Mouse (Mus musculus) heart, postnatal 0 days (tissue): ENCODE data around the gene Ddx19a. TPM values are rescaled to one million over a fixed set of nuclear protein-coding genes. Genes with fewer than 3 reads are reported as not detected.
A peak's percentile ranks its signal among the peaks of the same experiment; 100 is the strongest.

Experiments
- ATAC-seq: fragments of 200-750 bp; cut with Nextera tagmentation; 2 replicates; pipeline ENCODE4 v1.8.0; 2017; ENCODE audit warnings: low read depth, moderate number of reproducible peaks, moderate library complexity; ENCODE audit not compliant: insufficient read depth
- DNase-seq: peaks from one replicate; pipeline ENCODE4 v3.0.0-alpha.2; 2016; ENCODE audit warnings: low spot score
- H3K27ac ChIP-seq: fragments of 300-500 bp; sonication (generic); 2 replicates; pipeline ENCODE4 v1.5.1; 2014; ENCODE audit warnings: low read depth, mild to moderate bottlenecking
- H3K27me3 ChIP-seq: fragments of 300-500 bp; sonication (generic); 2 replicates; pipeline ENCODE4 v1.6.1; 2014; ENCODE audit warnings: low read length, mixed read lengths; ENCODE audit not compliant: control insufficient read depth, insufficient read depth
- H3K36me3 ChIP-seq: fragments of 300-500 bp; sonication (generic); replicated peaks from 2 replicates; pipeline ENCODE4 v1.6.1; 2014; ENCODE audit warnings: low read length, mixed read lengths; ENCODE audit not compliant: control insufficient read depth, insufficient read depth
- H3K4me1 ChIP-seq: fragments of 300-500 bp; sonication (generic); 2 replicates; pipeline ENCODE4 v1.6.1; 2014; ENCODE audit warnings: antibody characterized with exemption; ENCODE audit not compliant: control insufficient read depth, insufficient read depth
- H3K4me2 ChIP-seq: fragments of 300-500 bp; sonication (generic); 2 replicates; pipeline ENCODE4 v1.6.1; 2014; ENCODE audit warnings: low read depth, mild to moderate bottlenecking, low read length, moderate library complexity
- H3K4me3 ChIP-seq: fragments of 300-500 bp; sonication (generic); 2 replicates; pipeline ENCODE4 v1.5.1; 2014; ENCODE audit warnings: low read depth, low read length
- H3K9ac ChIP-seq: fragments of 300-500 bp; sonication (generic); replicated peaks from 2 replicates; pipeline ENCODE4 v1.6.1; 2014; ENCODE audit warnings: low read depth, low read length, mixed read lengths
- H3K9me3 ChIP-seq: fragments of 300-500 bp; sonication (generic); replicated peaks from 2 replicates; pipeline ENCODE4 v1.6.1; 2016; ENCODE audit warnings: low read length; ENCODE audit not compliant: control insufficient read depth
- CTCF ChIP-seq: IDR thresholded peaks from 2 replicates; pipeline ENCODE4 v1.5.1; 2016; ENCODE audit warnings: antibody characterized with exemption, control low read depth, low read depth
- EP300 ChIP-seq: IDR thresholded peaks from 2 replicates; pipeline ENCODE4 v1.6.1; 2016; ENCODE audit warnings: antibody characterized with exemption, low read depth
- WGBS: fragments of 180-500 bp; shearing (Covaris S2); extraction: QIAGEN DNeasy Blood & Tissue Kit; methylation state at CpG from one replicate; pipeline ENCODE4 v1.1.7; 2014; 5-methylcytosine and 5-hydroxymethylcytosine counted together
- polyA plus RNA-seq: library from polyadenylated mRNA; unstranded; fragments of >200 nt; fragmentation: Nextera tagmentation; extraction: Ambion mirVana; gene quantifications from 2 replicates; pipeline ENCODE4 v1.2.1, GENCODE M21; 2015
- total RNA-seq: library from RNA; depleted of rRNA; stranded (reverse); fragments of >200 nt; gene quantifications from 2 replicates; pipeline ENCODE4 v1.2.3, GENCODE M21; 2014; ENCODE audit warnings: low replicate concordance

Gene Ddx19a
- total and polyA plus RNA-seq, 2 experiments from 2014 or later: 6.0 to 28.4 TPM

DNA sequence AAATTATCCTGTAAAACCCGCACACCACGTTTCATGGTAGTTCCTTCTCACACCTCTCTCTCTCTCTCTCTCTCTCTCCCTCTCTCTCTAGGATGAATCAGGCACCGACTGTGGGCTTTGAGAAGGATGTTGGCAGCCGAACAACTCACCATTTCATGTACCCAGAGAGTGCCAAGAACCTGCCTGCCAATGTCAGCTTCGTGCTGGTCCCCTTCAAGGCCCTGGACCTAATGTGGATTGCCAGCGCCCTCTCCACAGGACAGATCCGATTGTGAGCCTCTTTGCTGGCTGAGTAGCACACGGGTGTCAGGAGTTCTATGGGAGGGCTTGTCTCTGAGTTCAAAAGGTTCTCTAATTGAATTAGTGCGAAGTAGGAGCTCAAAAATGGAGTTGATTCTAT is 30.3 kb downstream of the Ddx19a start:
- Histone ChIP-seq H3K36me3 (peaks cover 22% of the 10 kb centered on the region), H3K4me3 (no peak overlapping the region), H3K9me3 (no peaks in the 10 kb centered on the region), H3K4me2 (no peak overlapping the region), H3K9ac (no peak overlapping the region), H3K27me3 (no peaks in the 10 kb centered on the region), H3K27ac (no peak overlapping the region), H3K4me1 (peaks cover 25% of the 10 kb centered on the region)
- no peak for ATAC-seq
- no peak for DNase-seq
- TF ChIP-seq EP300: no peak
- TF ChIP-seq CTCF: no peak
- WGBS: 76% methylated on average over 9 of the region's 9 CpGs

- H3K27ac ChIP-seq: peak overlapping the region; percentile 56
Observed at GRCm38 (mm10) chr8:110966586-110966985, 31.0 kb downstream of the Ddx19a start.

DNA sequence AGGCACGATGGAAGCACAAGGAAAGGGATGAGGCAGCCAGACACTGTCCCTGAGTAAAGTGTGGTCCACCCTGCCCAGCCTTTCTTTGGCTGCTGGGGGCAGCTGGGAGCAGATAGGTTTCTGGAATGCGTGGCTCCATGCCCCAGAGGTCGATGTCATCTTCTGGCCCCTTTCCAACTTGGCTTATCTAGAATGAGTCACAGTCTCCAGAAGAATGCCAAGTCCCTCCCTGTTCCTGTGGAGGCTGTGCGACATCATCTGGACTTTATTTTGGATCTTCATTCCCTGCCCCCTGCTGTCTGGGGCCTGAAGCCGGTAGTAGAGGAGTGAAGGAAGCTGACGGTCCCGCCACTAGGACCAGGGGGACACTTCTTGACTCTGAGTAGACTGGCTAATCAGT is 32.0 kb downstream of the Ddx19a start:
- Histone ChIP-seq H3K9me3 (no peaks in the 10 kb centered on the region), H3K9ac (no peak overlapping the region), H3K27me3 (no peaks in the 10 kb centered on the region), H3K4me1 (peaks cover 22% of the 10 kb centered on the region), H3K27ac (peak overlapping the region; percentile 56), H3K36me3 (peaks cover 28% of the 10 kb centered on the region), H3K4me2 (peak overlapping the region; percentile 6; the same call in 1 of the 2 replicates), H3K4me3 (no peak overlapping the region)
- ATAC-seq (peak; percentile 85), DNase-seq (peak; percentile 95)
- WGBS: 5% methylated on average over 7 of the region's 7 CpGs
- TF ChIP-seq EP300 (peak; percentile 80; the same call in 1 of the 2 replicates), CTCF (peak; percentile 54)

More at GRCm38 (mm10) chr8:110966586-110966985, 31.0 kb downstream of the Ddx19a start:
- 64% methylated on average over 8 of the region's 8 CpGs for WGBS
- Histone ChIP-seq H3K4me1 (peaks cover 25% of the 10 kb centered on the region), H3K9me3 (no peaks in the 10 kb centered on the region), H3K9ac (no peak overlapping the region), H3K4me2 (no peak overlapping the region), H3K4me3 (no peak overlapping the region), H3K27me3 (no peaks in the 10 kb centered on the region), H3K36me3 (peaks cover 28% of the 10 kb centered on the region)
- DNase-seq (no peak), ATAC-seq (no peak)
- no peak for TF ChIP-seq EP300
- no peak for TF ChIP-seq CTCF

GRCm38 (mm10) chr8:110964666-110965065 is 32.9 kb downstream of the Ddx19a start:
- Histone ChIP-seq H3K4me1 (peaks cover 17% of the 10 kb centered on the region), H3K9me3 (no peaks in the 10 kb centered on the region), H3K27ac (no peak overlapping the region), H3K27me3 (no peaks in the 10 kb centered on the region), H3K4me2 (no peak overlapping the region), H3K4me3 (no peak overlapping the region), H3K36me3 (peaks cover 33% of the 10 kb centered on the region), H3K9ac (no peak overlapping the region)
- 64% methylated on average over 7 of the region's 7 CpGs for WGBS
- ATAC-seq: no peak
- DNase-seq: no peak
- TF ChIP-seq CTCF (no peak), EP300 (no peak)

DNA sequence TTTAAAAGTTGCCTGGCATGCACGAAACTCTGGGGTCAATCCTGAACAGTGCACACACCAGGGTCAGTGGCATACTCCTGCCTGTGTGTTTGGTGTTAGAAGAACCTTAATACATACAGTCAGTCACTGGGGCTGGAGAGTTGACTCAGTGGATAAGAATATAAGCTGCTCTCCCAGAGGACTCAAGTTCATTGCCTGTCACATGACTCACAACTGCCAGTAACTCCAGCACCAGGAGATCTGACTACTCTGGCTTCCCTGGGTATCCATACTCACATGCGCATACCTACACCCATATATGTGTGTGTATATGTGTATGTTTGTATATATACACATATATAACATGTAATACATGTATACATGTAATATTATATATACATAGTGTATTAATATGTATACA is 34.5 kb downstream of the Ddx19a start:
- DNase-seq (no peak), ATAC-seq (no peak)
- no peaks in the 10 kb centered on the region for H3K27me3 ChIP-seq
- peaks cover 17% of the 10 kb centered on the region for H3K4me1 ChIP-seq
- no peak overlapping the region for H3K27ac ChIP-seq
- no peaks in the 10 kb centered on the region for H3K9me3 ChIP-seq
- TF ChIP-seq EP300: no peak
- TF ChIP-seq CTCF: no peak
- no peak overlapping the region for H3K4me2 ChIP-seq
- 91% methylated on average over 2 of the region's 2 CpGs for WGBS
- no peak overlapping the region for H3K9ac ChIP-seq
- H3K36me3 ChIP-seq: peaks cover 33% of the 10 kb centered on the region
- no peak overlapping the region for H3K4me3 ChIP-seq

- Histone ChIP-seq H3K9me3 (no peaks in the 10 kb centered on the region), H3K4me1 (peaks cover 1% of the 10 kb centered on the region), H3K4me3 (no peak overlapping the region), H3K4me2 (no peak overlapping the region), H3K9ac (no peak overlapping the region), H3K36me3 (peaks cover 40% of the 10 kb centered on the region), H3K27ac (no peak overlapping the region), H3K27me3 (no peaks in the 10 kb centered on the region)
- ATAC-seq (no peak), DNase-seq (no peak)
- TF ChIP-seq CTCF: no peak
- 95% methylated on average over 6 of the region's 6 CpGs for WGBS
Observed at GRCm38 (mm10) chr8:110959906-110960305, 37.7 kb downstream of the Ddx19a start.
